Mouse (Mus musculus): ENCODE measurements around the gene Inka2. TPM values are rescaled to one million over a fixed set of nuclear protein-coding genes. Genes with fewer than 3 reads are reported as not detected.
"Not testable (repeated sequence)": the region's sequence is repeated elsewhere in the genome, so short reads cannot be mapped to it uniquely, and the experiment has no call there.

Gene Inka2
- polyA plus RNA-seq, 1 experiment from 2014 or later, result 1.3 TPM

DNA sequence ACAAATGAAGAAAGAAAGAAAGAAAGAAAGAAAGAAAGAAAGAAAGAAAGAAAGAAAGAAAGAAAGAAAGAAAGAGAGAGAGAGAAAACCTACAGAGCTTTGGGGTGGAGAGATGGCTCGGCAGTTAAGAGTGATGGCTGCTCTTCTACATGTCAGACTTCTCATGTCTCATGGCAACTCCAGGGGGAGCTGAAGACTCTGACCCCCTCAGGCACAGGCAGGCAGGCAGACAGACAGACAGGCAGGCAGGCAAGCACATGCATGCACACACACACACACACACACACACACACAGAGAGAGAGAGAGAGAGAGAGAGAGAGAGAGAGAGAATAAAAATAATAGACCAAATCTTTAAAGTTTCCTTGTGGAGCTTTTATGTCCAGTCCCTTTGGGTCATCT is 3.6 kb upstream of the Inka2 start:
- not testable (repeated sequence) for H3K9ac ChIP-seq (replicated peaks); ATAC-seq (ENCODE audit: low FRiP score, low read depth); H3K9me3 ChIP-seq; H3K36me3 ChIP-seq; H3K4me3 ChIP-seq; H3K27ac ChIP-seq (replicated peaks); H3K4me2 ChIP-seq (replicated peaks)
- H3K27me3 ChIP-seq, result peaks cover 53% of the 10 kb centered on the region
- peaks cover 27% of the 10 kb centered on the region for H3K4me1 ChIP-seq
- 75% methylated on average over 1 of the region's 1 CpGs for WGBS

DNA sequence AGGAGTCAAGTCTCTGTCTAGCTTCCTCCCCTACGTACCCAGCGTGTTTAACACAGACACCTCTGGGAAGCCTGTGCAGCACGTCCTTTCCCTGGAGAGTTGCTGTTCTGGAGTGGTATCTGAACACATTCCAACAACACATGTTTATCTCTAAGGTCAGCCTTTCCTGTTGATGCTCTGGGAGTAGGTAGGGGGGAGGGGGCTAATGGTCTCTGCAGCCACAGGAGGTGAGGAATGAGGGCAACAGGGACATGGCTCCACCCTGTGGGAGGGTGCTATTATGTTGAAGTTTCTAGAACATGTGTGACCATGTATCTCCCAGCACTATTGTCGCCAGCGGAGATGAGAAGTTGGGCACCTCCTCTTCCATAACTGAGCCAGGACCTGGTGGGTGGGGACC is 3.0 kb upstream of the Inka2 start:
- Histone ChIP-seq H3K27me3 (peaks cover 59% of the 10 kb centered on the region), H3K9me3 (no peaks in the 10 kb centered on the region), H3K36me3 (no peaks in the 10 kb centered on the region), H3K4me2 (replicated peaks) (no peak overlapping the region), H3K4me1 (peaks cover 23% of the 10 kb centered on the region), H3K4me3 (no peak overlapping the region), H3K9ac (replicated peaks) (no peak overlapping the region), H3K27ac (replicated peaks) (no peak overlapping the region)
- 70% methylated on average over 5 of the region's 5 CpGs for WGBS
- no peak for ATAC-seq (ENCODE audit: low FRiP score, low read depth)

DNA sequence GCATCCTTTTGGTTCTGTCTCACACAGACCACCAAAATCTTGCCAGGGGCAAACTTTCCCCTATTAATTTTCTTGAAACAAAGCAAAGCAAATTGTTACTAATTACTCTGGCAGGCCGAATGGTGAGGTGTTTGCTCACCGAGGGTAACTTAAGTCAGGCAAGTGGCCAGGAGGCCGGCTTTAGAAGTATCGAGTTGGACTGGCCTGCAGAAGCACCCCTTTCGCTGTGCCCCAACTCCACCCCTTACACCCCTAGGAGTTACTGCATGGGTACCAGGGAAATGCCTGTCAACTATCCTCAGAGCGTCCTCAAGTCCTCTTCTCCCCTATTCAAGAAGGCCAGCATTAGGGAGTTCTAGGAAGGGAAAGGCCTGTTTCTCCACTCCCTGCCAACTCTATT is 828 bp upstream of the Inka2 start:
- H3K4me2 ChIP-seq (replicated peaks), result no peak overlapping the region; the same call in 1 of the 2 replicates
- no peak overlapping the region for H3K9ac ChIP-seq (replicated peaks)
- H3K9me3 ChIP-seq, result no peaks in the 10 kb centered on the region
- no peak overlapping the region for H3K27ac ChIP-seq (replicated peaks)
- ATAC-seq (ENCODE audit: low FRiP score, low read depth), result no peak
- H3K27me3 ChIP-seq, result peaks cover 56% of the 10 kb centered on the region
- H3K4me3 ChIP-seq, result no peak overlapping the region
- no peaks in the 10 kb centered on the region for H3K36me3 ChIP-seq
- H3K4me1 ChIP-seq, result peaks cover 22% of the 10 kb centered on the region
- 51% methylated on average over 6 of the region's 6 CpGs for WGBS

DNA sequence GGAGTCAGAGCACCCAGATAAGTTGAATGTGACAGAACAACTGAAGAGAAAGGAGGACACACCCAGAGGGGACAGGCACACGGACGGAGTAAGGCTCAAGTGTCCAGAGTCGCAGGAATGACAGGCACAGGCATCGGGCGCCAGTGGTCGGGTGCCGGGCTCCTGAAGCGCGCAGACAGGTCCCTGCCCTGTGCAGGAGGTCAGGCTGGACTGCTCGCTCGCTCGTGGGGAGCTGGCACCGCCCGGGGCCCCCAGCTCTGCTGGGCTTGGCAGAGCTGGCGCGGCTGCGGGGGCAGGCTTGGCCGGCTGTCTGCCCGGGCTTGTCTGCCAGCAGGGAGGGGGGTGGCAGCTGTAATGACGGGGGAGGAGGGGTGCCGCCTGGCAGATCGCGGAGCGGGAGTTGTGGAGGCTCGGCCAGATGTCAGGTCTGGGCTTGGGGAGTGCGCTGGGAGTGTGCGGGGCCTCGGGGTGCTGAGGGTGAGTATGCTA is 706 bp downstream of the Inka2 start:
- under 1% methylated on average over 28 of the region's 28 CpGs for WGBS
- Histone ChIP-seq H3K9ac (replicated peaks) (peak overlapping the region; percentile 63), H3K9me3 (no peaks in the 10 kb centered on the region), H3K27ac (replicated peaks) (no peak overlapping the region), H3K36me3 (no peaks in the 10 kb centered on the region), H3K4me3 (peak overlapping the region; percentile 48), H3K4me2 (replicated peaks) (peak overlapping the region; percentile 86), H3K27me3 (peaks cover 56% of the 10 kb centered on the region), H3K4me1 (peaks cover 22% of the 10 kb centered on the region)
- peak; percentile 62 for ATAC-seq (ENCODE audit: low FRiP score, low read depth)

DNA sequence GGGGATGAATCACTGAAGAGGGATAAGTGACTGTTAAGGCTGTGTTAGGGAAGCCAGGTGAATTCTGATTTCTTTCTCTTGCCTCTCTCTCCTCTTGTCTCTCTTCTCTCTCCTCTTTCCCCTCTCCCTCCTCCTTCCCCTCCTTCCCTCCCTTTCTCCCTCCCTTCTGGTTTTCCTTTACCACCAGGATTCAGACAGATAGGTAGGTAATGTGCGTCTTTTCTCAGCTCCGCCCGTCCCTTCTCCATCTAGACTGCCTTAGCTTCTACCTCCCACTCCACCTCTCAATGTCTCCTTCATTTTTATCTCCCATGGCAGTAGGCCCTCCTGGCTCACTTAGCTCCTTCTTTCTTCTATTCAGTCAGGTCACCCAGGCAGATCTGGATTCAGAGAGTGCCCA is 1.2 kb downstream of the Inka2 start:
- Histone ChIP-seq H3K4me1 (peaks cover 22% of the 10 kb centered on the region), H3K27me3 (peaks cover 56% of the 10 kb centered on the region), H3K36me3 (no peaks in the 10 kb centered on the region), H3K9me3 (no peaks in the 10 kb centered on the region), H3K4me3 (peak overlapping the region; percentile 48), H3K9ac (replicated peaks) (peak overlapping the region; percentile 63), H3K27ac (replicated peaks) (no peak overlapping the region), H3K4me2 (replicated peaks) (peak overlapping the region; percentile 86)
- no peak for ATAC-seq (ENCODE audit: low FRiP score, low read depth)
- WGBS, result 8% methylated on average over 3 of the region's 3 CpGs

DNA sequence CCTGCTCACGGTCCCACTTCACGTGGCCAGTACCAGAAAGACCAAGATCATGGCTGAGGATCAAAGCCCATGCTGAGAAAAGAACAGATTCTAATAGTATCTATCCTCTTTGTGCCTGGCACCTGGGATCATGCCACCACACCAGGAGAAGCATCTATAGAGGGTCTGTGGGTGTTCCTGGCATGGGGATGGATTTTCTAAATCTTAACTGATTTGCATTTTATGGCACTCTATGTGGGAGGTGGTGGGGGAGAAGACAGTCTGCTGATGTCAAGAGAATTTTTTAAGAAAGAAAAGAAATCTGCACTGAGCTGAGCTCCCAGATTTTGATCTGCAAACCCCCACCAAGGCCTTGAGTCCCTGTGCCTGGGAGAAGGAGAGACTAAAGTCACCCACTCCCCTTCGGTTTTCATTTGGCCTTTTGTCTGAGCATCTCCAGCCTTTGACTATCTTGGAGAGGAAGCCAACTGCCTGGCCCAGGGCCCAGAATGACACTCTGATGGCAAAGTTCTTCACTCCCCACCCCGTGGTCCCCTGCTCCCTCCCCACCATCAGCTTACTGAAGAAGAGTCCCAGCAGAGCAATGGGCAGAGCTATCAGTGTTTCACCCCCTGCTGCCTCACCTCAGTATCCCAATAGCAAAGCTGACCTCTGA is 2.1 kb downstream of the Inka2 start:
- no peak overlapping the region for H3K4me3 ChIP-seq
- peak overlapping the region; percentile 86 for H3K4me2 ChIP-seq (replicated peaks)
- H3K27ac ChIP-seq (replicated peaks), result no peak overlapping the region
- H3K9me3 ChIP-seq, result no peaks in the 10 kb centered on the region
- H3K36me3 ChIP-seq, result no peaks in the 10 kb centered on the region
- H3K27me3 ChIP-seq, result peaks cover 49% of the 10 kb centered on the region
- peaks cover 22% of the 10 kb centered on the region for H3K4me1 ChIP-seq
- 48% methylated on average over 4 of the region's 4 CpGs for WGBS
- no peak overlapping the region for H3K9ac ChIP-seq (replicated peaks)
- ATAC-seq (ENCODE audit: low FRiP score, low read depth), result no peak

DNA sequence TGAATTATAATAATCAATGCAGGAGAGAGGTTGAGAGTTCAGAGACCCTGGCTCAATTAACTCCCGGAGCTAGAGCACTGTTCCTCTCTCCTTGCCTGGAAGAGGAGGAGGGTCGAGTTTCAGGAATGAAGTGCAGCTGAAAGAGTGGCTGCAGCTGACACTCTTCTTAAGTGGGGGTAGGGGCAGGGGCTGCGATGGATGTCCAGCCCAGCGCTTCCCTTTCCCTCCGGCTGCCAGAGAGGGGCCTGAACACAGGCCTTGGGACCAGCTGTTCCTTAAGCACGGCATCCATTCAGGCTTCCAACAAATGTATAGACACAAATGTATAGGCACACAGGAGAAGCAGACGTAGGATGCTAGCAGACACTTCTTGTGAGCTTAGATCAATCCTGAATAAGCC is 3.2 kb downstream of the Inka2 start:
- no peak for ATAC-seq (ENCODE audit: low FRiP score, low read depth)
- Histone ChIP-seq H3K27ac (replicated peaks) (no peak overlapping the region), H3K4me3 (no peak overlapping the region), H3K27me3 (peaks cover 38% of the 10 kb centered on the region), H3K9me3 (no peaks in the 10 kb centered on the region), H3K9ac (replicated peaks) (no peak overlapping the region), H3K4me2 (replicated peaks) (no peak overlapping the region), H3K4me1 (peaks cover 22% of the 10 kb centered on the region), H3K36me3 (no peaks in the 10 kb centered on the region)
- 17% methylated on average over 7 of the region's 7 CpGs for WGBS

DNA sequence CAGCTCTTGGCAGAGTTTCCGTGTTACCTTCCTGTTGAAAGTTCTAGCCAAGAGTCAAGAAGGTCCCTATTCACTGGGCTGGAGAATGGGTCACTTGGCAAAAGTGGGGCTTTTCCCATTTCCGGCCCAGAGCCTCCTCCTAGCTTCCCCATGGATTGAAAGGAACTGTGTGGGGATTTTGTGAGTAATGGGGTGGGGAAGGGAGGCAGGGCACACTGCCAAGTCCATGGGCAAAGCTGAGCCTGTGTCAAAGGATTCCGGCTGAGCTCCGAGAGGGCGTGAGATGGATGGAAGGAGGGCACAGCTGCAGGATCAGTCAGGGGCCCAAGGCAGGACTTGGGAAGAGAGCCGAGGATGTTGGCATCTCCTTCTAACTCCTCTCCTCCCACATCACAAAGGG is 5.8 kb downstream of the Inka2 start:
- no peaks in the 10 kb centered on the region for H3K36me3 ChIP-seq
- no peak overlapping the region for H3K4me2 ChIP-seq (replicated peaks)
- 86% methylated on average over 6 of the region's 6 CpGs for WGBS
- peaks cover 23% of the 10 kb centered on the region for H3K27me3 ChIP-seq
- no peak overlapping the region for H3K4me3 ChIP-seq
- H3K27ac ChIP-seq (replicated peaks), result no peak overlapping the region
- H3K9ac ChIP-seq (replicated peaks), result no peak overlapping the region
- H3K4me1 ChIP-seq, result peaks cover 25% of the 10 kb centered on the region
- H3K9me3 ChIP-seq, result no peaks in the 10 kb centered on the region
- ATAC-seq (ENCODE audit: low FRiP score, low read depth), result no peak

DNA sequence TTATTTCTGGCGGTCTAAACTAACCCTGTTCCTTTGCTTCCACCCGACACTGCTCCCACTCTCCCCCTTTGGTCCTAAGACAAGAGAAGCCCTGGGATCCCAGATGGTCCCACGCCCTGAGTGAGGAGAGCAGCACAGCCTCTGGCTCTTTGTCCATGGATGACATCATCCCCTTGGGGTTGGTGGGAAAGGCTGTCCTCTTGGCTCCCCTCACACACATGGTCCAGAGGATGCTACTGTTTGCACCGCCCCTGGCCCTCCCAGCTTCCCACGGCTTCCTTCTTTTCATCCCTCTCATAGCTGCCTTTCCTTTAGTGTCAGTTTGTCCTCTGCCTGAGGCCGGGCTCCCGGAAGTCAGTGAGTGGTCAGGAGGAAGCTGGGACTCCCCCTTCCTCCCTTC is 7.3 kb downstream of the Inka2 start:
- Histone ChIP-seq H3K27me3 (peaks cover 8% of the 10 kb centered on the region), H3K27ac (replicated peaks) (no peak overlapping the region), H3K4me1 (peaks cover 17% of the 10 kb centered on the region), H3K36me3 (no peaks in the 10 kb centered on the region), H3K4me2 (replicated peaks) (no peak overlapping the region), H3K4me3 (no peak overlapping the region), H3K9me3 (no peaks in the 10 kb centered on the region), H3K9ac (replicated peaks) (no peak overlapping the region)
- 72% methylated on average over 7 of the region's 7 CpGs for WGBS
- ATAC-seq (ENCODE audit: low FRiP score, low read depth), result no peak

DNA sequence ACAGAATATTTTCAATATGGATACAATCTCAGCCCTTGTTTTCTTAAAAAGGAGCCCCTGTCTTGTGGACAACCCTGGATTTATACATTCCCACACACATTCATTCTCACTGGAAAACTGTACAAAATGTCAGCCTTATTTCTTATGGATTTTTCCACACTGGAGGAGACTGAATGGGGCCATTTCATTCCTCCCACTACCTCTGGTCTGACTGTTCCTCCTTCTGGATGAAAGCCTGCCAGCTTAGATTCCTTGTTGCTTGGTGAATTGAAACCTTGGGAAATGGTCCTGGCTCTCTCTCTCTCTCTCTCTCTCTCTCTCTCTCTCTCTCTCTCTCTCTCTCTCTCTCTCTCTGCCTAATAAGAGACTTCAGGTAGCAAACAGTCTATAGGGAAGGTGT is 8.4 kb downstream of the Inka2 start:
- Histone ChIP-seq H3K4me3 (no peak overlapping the region), H3K9me3 (no peaks in the 10 kb centered on the region), H3K9ac (replicated peaks) (no peak overlapping the region), H3K27ac (replicated peaks) (no peak overlapping the region), H3K4me2 (replicated peaks) (no peak overlapping the region), H3K4me1 (peaks cover 13% of the 10 kb centered on the region), H3K27me3 (no peaks in the 10 kb centered on the region), H3K36me3 (no peaks in the 10 kb centered on the region)
- no peak for ATAC-seq (ENCODE audit: low FRiP score, low read depth)

DNA sequence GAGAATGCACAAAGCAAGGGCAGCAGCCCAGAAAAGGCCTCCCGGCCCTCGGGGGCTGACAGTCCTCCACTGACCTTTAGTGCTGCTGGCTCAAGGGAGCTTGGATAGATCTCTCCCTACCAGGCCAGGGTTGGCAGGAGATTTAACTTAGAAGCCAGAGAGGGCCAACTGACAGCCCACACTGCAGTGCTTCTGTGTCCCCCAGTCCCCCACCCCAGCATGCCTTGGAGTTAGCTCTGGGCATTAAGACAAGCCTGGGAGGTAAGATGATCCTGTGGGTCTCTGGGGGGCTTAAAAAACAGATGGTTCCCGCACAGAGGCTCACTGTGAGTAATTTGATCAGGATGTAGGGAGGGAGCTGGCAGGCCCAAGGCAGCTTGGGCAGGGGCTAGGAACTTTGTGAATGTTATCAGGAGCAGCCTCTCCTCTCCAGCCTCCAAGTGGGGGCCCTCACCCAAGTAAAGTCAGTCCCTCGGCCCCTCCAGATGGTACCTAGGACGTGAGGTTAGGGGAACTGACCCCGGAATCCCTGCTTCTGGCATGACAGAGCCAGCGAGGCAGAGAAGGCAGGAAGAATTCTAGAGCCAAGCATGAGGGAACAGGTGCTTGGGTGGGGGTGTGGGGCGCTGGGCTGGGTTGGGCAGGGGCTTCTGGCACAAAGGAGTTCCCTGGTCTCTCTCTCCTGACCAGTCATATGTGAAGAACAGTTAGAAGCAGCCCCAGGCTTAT is 9.9 kb downstream of the Inka2 start:
- Histone ChIP-seq H3K27me3 (no peaks in the 10 kb centered on the region), H3K4me3 (no peak overlapping the region), H3K4me1 (peaks cover 18% of the 10 kb centered on the region), H3K9me3 (no peaks in the 10 kb centered on the region), H3K36me3 (no peaks in the 10 kb centered on the region), H3K9ac (replicated peaks) (no peak overlapping the region), H3K4me2 (replicated peaks) (no peak overlapping the region), H3K27ac (replicated peaks) (peak overlapping the region; percentile 60)
- WGBS, result 11% methylated on average over 8 of the region's 8 CpGs
- peak; percentile 49 for ATAC-seq (ENCODE audit: low FRiP score, low read depth)

DNA sequence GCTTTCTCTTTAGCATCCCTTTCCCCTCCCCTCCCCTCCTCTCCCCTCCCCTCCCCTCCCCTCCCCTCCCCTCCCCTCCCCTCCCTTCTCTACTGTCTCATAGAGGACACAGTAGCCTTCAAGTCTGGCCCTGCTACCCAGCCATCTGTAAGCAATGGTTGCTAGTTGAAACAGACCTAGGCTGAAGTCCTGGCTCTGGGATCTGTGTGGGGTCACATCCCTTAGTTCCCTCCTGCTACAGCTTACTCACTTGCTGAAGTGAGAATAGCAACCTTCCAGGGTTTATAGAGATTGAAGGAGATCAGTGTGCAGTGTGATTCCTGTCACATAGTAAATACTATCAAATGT is 10.4 kb downstream of the Inka2 start:
- H3K27me3 ChIP-seq, result no peaks in the 10 kb centered on the region
- ATAC-seq (ENCODE audit: low FRiP score, low read depth), result 0 out of 2 replicates have a peak, but pooled peaks have one; percentile 3
- no peak overlapping the region for H3K4me2 ChIP-seq (replicated peaks)
- peaks cover 18% of the 10 kb centered on the region for H3K4me1 ChIP-seq
- no peak overlapping the region for H3K4me3 ChIP-seq
- no peaks in the 10 kb centered on the region for H3K9me3 ChIP-seq
- no peaks in the 10 kb centered on the region for H3K36me3 ChIP-seq
- no peak overlapping the region; the same call in 1 of the 2 replicates for H3K27ac ChIP-seq (replicated peaks)
- H3K9ac ChIP-seq (replicated peaks), result no peak overlapping the region
